Mouse (Mus musculus) gastrocnemius, postnatal 10 days (tissue): Measurements from ENCODE around the gene Ghr. TPM values are rescaled to one million over a fixed set of nuclear protein-coding genes. Genes with fewer than 3 reads are reported as not detected.

ENCODE experiments used
- DNase-seq: peaks from one replicate; pipeline ENCODE4 v3.0.0; 2021; ENCODE audit warnings: mixed read lengths
- total RNA-seq, 2 experiments: library from RNA; stranded (reverse); gene quantifications; 2 replicates each; pipeline ENCODE4 v1.2.3; 2021

Ghr gene
- total RNA-seq, 2 experiments from 2014 or later: 86.7 to 88.5 TPM

DNA sequence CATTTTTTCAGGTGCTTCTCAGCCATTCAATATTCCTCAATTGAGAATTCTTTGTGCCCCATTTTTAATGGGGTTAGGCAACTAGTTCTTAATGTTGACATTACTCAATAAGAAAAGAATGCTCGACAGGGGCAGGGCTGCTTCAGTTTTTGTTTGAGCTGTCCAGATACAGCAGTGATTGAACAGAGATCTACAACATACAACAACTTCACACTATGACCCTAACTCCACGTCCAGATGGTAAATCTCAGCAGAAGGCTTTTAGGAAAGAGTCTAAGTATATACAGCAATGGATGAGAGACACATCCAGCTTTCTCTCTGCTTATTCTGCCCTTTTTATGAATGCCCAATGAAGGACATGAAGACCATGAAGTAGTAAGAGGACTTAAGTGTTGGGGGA lies 199.5 kb downstream of the Ghr start:
- DNase-seq: no peak

DNA sequence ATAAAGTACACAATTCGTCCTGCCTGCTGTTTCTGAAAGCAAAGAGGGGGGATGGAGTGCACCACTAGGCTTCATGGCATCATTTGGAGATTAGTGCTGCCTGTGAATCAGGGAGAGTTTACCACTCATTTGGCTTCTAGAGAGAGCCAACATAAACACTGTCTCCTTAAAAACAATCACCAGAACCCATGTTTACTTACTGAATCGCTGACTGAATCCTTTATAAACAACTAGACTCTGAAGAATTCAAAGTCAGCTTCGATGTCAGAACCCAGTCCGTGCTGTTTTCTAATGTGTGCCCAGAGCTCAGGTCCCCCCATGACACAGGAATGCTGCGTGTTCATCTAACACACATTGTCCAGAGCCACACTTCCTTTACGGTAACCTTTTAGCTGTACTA lies 201.9 kb downstream of the Ghr start:
- no peak for DNase-seq

DNA sequence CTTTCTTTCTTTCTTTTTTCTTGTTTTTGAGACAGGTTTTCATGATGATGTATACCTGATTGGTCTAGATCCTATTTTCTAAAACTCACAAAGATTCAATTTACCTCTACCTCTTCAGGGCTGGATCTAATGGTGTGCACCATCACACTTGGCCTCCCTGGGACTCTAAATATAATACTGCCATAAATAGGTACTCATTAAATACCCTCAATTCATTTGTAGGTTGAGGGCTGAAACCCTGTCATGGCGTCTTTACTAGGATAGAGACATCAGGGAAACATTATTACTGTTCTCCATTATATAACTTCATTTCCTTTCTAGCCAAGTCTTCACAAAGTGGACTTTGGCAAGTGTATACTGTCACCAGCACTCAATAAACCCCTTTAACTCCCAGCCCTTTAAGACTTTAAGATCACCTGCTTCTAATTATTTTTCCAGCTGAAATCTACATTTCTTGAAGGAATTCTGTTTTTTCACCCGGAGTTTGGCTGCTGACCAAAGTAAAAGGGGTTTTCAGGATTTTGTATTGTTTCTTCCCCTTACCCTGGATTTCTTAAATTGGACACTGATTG lies 214.9 kb downstream of the Ghr start:
- no peak for DNase-seq

DNA sequence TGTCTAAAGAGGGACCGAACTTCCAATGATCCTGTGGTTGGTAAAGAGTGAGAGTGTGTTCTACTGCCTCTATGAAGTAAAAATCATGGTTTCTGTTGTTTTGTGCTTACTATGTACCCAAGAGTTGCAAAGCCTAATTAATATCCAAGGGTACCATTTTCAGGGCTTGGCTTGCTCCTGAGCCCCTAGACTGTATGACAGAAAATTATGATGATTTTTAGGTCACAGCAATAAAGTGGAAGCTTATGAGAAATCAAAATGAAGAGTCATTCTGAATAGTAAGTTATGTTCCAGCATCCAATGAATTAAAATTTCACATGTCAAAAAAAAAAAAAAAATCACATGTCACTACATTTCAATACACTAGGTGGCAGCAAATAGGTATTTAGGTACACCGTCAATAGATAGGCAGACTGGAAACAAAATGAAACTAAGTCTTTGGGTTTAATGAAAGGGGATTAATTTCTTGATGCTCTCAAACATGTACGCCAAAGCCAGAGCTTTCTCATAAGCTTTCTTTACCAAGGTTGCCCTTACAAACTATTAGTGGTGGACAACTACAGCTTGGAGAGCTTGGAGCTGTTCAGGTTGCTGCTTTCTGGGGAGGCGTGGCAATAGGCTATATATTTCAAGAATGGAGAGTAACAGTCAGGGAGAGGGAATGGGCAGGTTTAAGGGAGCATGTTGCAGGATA lies 227.1 kb downstream of the Ghr start:
- no peak for DNase-seq

DNA sequence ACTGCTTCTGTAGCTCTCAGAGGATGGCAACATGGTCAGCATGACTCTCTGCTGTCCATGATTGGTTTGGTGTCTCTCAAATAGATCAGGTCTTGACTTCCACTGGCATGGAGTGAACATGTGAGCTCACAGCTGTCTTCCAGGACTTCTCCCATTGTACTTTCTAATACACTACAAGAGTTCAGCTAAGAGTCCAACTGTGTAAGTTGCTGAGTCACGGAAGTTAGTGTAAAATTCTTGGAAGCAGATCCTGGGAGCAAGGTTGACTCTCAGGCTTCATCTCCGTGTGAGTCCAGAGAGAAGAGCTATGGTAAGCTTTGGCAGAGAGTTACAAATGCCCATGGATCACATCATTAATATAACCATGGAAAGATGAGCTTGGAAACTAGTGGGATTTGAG lies 229.6 kb downstream of the Ghr start:
- no peak for DNase-seq

DNA sequence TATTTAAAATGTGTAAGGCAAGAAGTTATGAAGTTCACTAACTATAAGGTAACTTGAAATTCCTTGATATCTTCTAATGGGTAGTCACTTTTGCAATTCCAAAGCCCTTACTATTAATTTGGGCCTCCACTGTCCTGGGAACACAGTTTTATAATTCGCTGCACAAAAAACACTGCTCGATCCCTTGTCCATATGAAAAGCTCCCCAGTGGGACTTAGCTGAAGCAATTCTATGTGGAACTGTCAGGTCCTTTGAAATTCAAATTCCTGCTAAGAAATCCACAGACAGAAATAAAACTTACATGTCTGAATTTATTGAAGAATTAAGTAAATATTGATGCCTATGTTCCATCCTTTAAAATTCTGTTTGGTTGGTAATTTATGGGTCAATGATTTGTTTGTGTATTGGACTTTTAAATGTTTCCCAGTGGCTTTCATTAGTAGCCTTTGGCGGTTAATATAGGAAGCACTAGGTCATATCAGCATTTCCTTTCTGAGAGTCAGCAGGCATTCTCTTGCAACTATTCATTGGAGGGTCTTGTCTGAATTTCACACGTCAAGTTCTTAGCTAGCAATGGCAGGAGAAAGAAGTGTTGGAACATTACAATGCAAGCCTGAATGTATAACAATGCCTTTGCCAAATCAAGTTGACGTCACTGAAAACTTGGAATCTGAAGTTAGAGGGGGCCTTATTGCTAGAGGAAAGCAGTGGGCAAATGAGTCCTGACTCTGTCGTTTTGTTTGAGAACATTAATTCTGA lies 233.8 kb downstream of the Ghr start:
- DNase-seq: no peak

DNA sequence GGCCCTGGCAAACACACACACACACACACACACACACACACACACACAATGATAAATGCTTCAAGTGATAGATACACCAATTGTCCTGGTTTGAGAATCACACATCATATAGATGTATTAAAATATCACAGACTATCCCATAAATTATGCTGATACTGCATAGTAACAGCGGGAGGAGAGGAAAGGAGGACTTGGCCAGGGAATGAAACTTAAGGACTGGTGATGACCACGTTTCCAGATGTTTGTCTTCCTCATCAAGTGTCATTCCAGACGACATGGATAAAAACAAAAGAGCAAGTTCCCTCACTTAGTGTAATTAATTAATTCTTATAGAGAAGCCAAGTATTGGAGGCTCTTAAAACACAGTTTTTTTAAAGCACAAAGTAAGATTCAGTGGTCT lies 236.6 kb downstream of the Ghr start:
- DNase-seq: no peak

DNA sequence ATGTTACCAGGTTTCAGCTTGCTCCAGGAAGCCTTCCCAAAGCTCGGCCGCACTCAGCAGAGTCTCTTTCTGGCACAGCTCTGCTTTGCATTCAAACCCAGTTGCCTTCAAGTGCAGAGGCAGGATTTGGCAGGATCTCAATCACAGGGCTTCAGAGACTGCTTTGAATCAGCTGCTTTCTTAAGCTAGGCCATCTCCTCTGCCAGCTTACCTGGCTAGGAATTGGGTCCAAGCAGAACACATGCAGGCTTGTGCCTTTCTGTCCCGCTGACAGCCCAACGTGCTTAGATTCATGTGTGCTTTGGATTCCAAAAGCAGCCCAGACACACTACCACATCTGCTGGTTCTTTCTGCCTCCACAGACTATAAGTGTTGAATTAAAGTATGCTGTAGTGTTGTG lies 238.7 kb downstream of the Ghr start:
- DNase-seq: no peak

DNA sequence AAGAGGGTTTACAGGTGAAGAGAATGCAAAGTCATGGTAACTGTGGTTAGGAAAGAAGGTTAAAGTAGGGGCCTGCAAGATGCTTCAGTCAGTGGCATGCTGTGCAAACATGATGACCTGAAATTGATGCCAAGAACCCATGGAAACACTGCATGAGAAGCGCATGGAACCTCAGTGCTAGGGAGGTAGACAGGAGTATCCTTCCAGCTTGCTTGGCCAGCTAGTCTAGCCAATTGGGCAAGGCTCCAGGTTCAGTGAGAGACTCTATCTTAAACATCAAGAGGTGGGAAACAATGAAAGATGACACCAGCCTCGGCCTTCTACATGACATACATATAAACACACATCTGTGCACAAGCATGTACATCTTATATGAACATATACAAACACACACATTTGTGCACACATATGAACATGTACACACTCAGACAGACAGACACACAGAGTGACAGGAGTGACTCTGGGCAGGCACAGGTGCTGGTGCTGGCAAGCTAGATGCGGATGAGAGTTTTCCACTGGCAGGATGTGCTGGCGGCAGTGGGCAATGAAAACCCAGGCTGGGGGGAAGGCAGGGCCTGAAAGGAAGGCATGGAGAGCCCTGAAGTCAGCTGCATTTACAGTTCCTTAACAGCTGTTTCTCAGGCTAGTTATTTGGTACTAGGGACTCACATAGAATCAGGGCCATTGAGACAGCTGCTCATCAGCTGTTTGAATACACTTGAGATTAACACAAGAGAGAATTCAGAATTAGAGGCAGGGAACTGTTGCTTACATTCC lies 241.3 kb downstream of the Ghr start:
- peak; percentile 51 for DNase-seq

DNA sequence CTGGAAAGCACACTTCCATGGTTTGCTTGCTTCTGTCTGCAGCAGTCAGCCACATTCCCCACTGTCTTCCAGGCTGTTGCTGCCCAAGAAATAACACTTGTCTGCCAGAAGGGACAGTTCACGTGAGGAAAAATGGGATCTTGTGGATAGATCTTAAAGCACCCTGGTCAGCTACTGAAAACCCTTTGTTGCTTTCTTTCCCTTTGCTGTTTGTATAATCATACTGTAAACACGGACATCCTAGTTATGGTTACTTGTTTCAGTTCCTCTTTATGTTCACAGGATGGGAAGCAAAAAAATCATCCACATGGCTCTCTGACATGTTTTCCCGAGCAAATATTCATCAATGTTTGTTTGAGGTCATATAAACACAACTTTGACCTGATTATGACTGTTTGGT lies 243.4 kb downstream of the Ghr start:
- DNase-seq: no peak

DNA sequence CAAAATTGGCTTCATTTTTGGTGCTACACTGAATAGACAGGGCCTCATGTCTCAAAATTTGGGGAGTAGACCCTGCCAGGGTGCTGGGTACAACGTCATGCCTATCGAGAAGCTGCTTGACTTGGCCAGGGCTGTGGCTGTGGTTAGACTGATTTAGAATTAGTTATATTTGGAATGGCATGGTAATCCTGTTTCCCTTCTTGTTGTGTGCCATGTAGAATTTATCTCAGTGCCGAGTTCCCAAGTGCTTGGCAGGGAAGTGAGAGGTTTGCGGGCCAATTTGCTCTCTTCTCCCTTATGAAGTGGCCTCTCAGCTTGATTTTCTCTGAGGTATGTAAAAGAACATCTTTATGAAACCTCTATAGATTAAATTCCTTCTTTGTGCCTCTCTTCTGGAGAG lies 250.8 kb downstream of the Ghr start:
- DNase-seq: peak; percentile 13

DNA sequence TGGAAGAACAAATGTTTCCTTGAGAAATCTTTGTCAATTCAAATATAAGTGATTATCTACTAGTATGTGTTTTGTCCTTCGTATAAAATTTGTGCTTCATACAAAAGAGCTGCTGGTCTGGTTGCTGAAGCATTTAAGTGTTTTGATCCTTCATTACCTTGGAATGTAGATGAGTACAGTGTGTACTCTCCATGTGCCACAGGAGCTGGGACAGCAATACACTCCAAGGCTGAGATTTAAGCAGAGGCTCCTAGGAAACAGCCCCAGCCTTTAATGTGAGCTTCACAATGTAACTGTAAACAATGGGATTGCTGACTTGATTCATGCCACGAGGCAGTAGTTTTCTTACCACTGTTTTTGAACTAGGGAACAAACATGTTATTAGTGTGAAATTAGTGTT lies 251.5 kb downstream of the Ghr start:
- DNase-seq: no peak

DNA sequence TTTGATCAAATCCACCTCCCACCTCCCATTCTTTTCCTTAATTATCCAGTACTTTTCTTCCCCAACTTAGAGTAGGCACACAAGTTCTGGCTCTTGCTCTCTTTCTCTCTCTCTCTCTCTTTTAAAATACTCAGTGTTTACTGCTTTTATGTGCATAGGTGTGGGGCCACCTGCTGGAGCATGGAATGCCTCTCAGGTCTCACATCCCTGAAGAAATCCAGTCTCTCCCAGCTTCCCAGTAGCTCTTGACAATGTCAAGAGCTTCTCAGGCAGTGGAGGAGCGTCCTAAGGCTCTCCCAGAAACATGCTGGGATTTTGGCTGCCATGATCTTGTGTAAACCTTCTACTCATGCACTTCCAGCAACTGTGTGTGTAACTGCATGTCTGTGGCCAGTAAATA lies 253.0 kb downstream of the Ghr start:
- DNase-seq: no peak

DNA sequence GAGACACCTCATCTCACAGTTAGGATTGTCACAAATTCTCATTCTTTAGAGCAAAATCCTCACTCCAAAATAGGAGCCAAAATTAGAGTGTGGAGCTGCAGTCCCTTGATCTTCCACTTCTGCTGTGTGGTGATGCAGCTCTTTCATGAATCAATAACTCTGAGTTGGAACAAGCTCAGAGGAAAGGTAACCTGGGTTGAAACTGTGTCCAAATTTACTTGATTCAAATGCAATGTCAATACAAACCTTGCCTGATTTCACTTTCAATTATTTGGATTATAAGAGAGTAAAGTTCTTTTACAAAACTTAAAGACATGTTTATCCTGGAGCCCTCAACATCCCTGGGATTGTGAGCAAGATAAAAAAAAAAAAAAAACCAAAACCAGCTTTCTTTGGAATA lies 260.3 kb downstream of the Ghr start:
- DNase-seq: no peak

DNA sequence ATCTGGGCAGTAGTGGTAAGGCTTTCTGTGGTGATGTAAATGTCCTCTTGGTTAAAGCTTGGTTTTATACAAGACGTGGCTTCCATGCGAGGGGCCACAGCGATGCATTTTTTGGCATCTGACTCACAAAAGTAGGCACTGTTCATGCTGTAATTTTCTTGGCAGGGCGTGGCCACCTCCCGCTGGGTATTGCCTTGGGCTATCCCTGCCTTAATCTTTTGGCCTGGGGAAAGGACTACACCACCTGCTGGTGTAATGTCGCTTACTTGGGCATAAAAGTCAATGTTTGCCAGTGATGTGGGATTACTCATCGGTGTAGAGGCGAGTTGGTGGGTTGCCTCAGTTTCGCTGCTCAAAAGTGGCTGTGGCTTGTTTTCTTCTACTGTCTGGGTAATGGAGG lies 263.4 kb downstream of the Ghr start:
- DNase-seq: no peak

DNA sequence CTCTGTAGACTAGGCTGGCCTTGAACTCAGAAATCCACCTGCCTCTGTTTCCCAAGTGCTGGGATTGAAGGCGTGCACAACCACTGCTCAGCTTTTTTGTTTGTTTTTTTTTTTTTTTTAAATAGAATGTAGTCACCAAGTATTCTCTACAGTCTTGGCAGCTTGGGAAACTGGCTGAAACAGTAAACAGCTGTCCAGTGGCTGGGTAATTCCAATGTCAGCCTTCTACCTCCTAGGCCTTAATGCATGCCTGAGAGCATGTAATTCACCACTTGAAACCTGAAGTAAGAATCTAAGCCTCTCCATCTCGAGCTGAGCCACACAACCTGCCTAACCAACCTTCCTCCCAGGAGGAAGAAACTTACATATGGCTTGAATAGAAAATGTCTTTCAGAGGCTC lies 266.7 kb downstream of the Ghr start:
- DNase-seq: no peak

DNA sequence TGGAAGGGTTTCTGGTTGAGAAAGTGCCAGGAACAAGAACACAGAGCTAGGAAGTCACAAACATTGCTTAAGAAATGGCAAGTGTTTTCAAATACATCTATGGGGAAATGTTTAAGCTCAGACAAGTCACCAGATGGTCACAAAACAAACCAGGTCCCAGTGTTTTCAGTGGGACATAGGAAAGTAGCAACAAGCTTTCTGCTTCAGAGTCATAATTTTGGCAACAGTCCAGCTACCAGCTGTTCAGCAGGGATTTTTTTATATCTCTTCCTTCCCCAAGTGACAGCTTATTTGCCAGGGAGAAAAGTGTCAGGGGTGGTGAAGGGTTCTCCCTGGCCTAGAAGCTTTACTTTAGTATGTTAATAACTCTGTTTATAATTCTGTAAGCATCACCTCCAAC lies 270.4 kb downstream of the Ghr start:
- DNase-seq: peak; percentile 10

DNA sequence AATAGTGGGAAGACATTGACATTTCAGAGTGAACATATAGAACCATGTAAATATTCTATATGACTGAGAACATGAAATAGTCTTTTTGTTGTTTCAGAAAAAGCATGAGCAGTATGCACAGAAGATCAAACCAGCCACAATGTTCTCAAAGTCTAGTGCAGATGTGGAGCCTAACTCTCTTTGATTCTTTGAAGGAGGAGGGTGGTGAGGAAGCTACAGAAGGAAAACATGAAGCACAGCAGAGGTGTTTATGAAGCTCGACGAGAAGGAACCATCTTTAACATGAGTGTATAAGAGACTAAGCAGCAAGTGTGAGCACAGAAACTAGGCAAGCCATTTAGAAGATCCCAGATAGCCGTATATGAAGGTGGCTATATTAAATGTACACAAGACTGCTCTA lies 273.4 kb downstream of the Ghr start:
- no peak for DNase-seq

DNA sequence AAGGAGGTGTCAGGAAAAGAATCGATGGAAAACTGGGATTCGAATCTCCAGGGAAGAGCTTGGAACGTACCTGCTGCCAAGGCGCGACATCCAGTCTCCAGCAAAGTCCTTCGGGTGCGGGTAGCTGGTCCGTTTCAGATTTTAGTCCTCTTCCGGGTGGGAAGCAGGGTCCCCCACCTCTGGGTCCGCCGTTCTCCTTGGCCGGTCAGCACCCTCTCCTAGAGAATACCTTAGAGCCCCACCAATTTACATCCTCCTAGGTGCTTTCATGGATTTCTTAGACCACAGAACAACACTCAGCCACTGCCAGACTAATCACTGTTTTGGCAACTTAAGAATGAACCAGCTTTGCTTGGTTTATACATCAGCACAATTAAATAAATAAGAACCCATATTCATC lies 279.9 kb downstream of the Ghr start, which contains the start of gene Ccdc152:
TSS of gene Ccdc152 (minus strand) at position 101 of the 400 bp plus-strand sequence.
- DNase-seq: no peak

DNA sequence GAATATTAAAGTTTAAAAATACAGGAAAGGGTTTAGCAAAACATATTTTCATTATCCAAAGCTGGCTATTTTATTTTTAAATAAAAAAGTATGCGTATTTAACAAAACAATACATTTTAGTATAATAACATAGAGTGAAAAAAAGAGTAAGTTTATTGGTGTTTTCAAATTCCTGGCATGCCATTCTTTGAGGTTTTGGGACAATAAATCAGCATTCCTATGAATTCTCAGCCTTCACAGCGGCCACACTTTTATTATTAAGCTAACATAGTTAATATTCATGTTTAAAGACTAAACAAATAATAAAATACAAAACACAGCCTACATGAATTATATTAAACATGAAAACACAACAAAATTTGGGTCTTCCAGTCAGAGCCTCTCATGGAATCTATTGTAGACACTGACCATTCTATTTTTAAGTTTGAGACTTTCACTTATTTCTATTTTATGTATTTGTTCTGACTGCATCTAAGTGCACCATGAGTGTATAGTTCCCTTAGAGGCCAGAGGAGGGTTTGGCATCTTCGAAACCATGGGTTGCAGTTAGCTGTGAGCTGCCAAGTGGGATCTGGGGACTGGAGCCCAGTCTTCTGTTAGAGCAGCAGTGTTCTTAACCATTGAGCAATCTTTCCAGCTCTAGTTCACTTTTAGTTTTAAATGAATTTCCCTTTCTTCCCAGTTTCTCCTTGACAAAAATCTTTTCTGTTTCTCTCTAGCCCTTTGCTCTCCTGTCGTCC lies 282.8 kb downstream of the Ghr start:
- DNase-seq: no peak

DNA sequence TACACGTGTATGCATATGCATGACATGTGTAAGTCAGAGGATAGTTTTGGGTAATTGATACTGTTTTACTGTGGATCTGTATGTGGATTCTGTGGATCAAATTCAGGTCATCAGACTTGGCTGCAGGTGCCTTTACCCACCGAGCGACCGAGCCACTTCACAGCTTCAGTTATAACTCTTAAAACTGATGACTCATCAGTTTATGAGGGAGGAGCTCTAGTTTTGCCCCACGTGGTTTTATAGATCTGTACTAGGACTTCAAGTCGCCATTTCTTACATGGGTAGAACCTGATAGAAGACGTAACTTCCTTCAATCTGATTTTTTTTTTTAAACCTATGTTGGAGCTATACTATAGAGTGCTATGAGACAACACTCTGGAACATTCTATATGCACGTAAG lies 285.7 kb downstream of the Ghr start:
- DNase-seq: no peak

DNA sequence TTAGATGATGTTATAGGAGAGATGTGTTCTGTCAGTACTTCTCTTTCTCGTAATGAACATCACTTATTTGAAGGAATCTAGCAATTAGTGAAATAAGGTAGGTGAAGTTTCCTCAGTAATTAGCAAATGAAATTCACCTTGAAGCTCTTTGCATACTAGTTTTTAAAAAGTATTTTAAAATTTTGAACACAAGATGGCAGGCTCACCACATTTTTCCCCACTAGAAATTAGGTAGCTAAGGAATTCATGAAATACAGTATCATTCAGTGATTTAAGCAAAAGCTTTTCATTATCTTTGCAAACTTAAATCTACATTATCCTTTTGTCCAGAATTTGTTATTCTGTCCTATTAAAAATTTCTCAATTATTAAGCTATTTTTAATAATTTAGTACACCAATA lies 287.3 kb downstream of the Ghr start:
- no peak for DNase-seq
